Mouse (Mus musculus) olfactory bulb, adult 2 months (tissue): ENCODE results near the gene Frmd6. TPM values are rescaled to one million over a fixed set of nuclear protein-coding genes. Genes with fewer than 3 reads are reported as not detected.

ENCODE experiments used
- H3K27ac ChIP-seq: fragments of 200-500 bp; 2 replicates; pipeline ENCODE4 v1.5.1; 2012; ENCODE audit warnings: low read depth, low read length; ENCODE audit not compliant: insufficient read depth
- H3K4me1 ChIP-seq: fragments of 200-500 bp; 2 replicates; pipeline ENCODE4 v1.6.1; 2012; ENCODE audit warnings: low read length; ENCODE audit not compliant: control insufficient read depth, insufficient read depth
- H3K4me3 ChIP-seq: fragments of 200-500 bp; 2 replicates; pipeline ENCODE4 v1.5.1; 2012; ENCODE audit warnings: mild to moderate bottlenecking, low read depth, low read length, moderate library complexity; ENCODE audit not compliant: insufficient read depth
- CTCF ChIP-seq: fragments of 200-500 bp; IDR thresholded peaks from 2 replicates; pipeline ENCODE4 v1.5.1; 2012; ENCODE audit warnings: low read depth, mild to moderate bottlenecking, low read length, moderate library complexity; ENCODE audit not compliant: insufficient read depth
- POLR2A ChIP-seq: fragments of 200-500 bp; IDR thresholded peaks from 2 replicates; pipeline ENCODE4 v1.6.1; 2012; ENCODE audit warnings: mild to moderate bottlenecking, low read depth, low read length, moderate library complexity; ENCODE audit not compliant: insufficient read depth
- WGBS: fragments of 180-500 bp; shearing (Covaris S2); methylation state at CpG from one replicate; pipeline ENCODE4 v1.1.7; 2018; 5-methylcytosine and 5-hydroxymethylcytosine counted together
- polyA plus RNA-seq: library from polyadenylated mRNA; stranded (reverse); fragments of >200 nt; gene quantifications from 2 replicates; pipeline ENCODE4 v1.2.4, GENCODE M21; 2012; ENCODE audit warnings: low replicate concordance; ENCODE audit not compliant: missing spikeins, insufficient read depth, insufficient read length

Gene Frmd6
- polyA plus RNA-seq, 1 experiment, result not detected

GRCm38 (mm10) chr12:70904471-70904870 is 79.2 kb downstream of the Frmd6 start:
- Histone ChIP-seq H3K4me1 (peaks cover 2% of the 10 kb centered on the region; the same call in 1 of the 2 replicates), H3K4me3 (no peak overlapping the region), H3K27ac (no peak overlapping the region)
- TF ChIP-seq POLR2A (no peak), CTCF (no peak)
- WGBS, result 93% methylated on average over 10 of the region's 10 CpGs

- TF ChIP-seq POLR2A (no peak), CTCF (no peak)
- no peak overlapping the region for H3K4me3 ChIP-seq
- WGBS, result 72% methylated on average over 9 of the region's 9 CpGs
- H3K4me1 ChIP-seq, result peaks cover 5% of the 10 kb centered on the region; the same call in 1 of the 2 replicates
- no peak overlapping the region for H3K27ac ChIP-seq
Observed at GRCm38 (mm10) chr12:70906867-70907266, 81.6 kb downstream of the Frmd6 start.

DNA sequence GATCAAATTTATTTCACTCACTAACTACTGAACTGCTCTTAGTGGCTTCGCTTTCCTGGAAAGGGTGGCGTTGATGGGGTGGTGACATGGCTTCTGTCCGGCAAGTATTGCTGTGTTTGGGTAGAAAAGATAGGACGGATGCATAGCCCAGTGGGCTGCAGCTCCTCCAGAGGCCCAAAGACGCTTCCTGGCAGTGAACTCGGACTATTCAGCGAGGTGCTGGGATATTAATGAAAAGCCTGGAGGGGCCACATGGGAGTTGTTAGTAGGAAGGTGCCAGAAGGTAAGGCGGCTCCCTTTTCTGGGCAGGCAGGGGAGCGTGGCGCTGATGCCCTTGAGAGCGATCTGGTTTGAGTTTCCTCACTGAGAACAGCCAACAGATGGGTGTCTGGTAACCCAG is 82.3 kb downstream of the Frmd6 start:
- no peak overlapping the region for H3K27ac ChIP-seq
- WGBS, result 92% methylated on average over 11 of the region's 11 CpGs
- TF ChIP-seq POLR2A, result no peak
- no peak for TF ChIP-seq CTCF
- peaks cover 5% of the 10 kb centered on the region; the same call in 1 of the 2 replicates for H3K4me1 ChIP-seq
- no peak overlapping the region for H3K4me3 ChIP-seq

GRCm38 (mm10) chr12:70908076-70908475 is 82.8 kb downstream of the Frmd6 start:
- Histone ChIP-seq H3K4me1 (peaks cover 5% of the 10 kb centered on the region; the same call in 1 of the 2 replicates), H3K4me3 (no peak overlapping the region), H3K27ac (no peak overlapping the region)
- 81% methylated on average over 4 of the region's 4 CpGs for WGBS
- TF ChIP-seq POLR2A, result no peak
- TF ChIP-seq CTCF, result no peak

DNA sequence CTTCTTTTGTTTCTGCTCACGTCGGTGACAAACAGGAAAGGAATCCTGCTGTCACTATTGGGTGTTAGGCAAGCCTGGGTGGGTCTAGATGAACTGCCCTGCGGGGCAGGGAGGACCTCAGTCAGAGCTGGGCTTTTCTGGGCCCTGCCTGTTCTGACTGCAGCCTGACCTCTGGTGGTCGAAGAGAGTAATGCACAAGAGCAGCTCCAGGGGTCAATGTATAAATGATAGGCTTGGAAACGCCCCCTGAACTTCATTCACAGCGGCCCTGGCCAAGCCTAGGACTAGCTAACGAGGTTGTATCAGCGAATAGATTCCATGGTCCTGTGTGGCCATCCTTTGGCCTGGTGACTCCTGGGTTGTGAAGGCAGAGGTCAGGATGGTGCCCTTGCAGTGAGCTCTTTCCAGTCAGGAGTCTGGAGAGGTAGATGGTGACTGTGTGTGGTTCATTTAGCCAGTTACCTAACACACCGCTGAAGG is 85.0 kb downstream of the Frmd6 start:
- WGBS, result 14% methylated on average over 9 of the region's 9 CpGs
- TF ChIP-seq CTCF, result peak; percentile 86
- TF ChIP-seq POLR2A, result no peak
- no peak overlapping the region for H3K27ac ChIP-seq

DNA sequence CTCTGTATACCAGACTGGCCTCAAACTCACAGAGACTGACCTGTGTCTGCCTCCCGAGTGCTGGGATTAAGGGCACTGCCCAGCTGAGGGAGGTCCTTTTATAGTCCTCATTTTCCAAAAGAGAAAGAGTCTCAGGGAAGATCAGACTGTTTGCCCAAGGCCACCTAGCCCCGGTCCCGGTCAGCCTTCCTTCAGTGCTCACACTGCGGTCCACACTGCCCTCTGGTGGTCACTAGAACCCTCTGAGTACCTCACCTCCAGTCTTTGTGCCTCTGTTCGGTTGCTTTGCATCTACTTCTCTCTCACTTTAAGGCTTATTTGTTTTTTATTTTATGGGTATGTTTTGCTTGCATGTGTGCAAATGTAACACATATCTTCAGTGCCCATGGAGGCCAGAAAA is 85.7 kb downstream of the Frmd6 start:
- no peak overlapping the region for H3K27ac ChIP-seq
- WGBS, result 3% methylated on average over 5 of the region's 5 CpGs
- H3K4me1 ChIP-seq, result peaks cover 5% of the 10 kb centered on the region; the same call in 1 of the 2 replicates
- TF ChIP-seq CTCF (peak; percentile 85), POLR2A (no peak)
- H3K4me3 ChIP-seq, result no peak overlapping the region

More for the DNA sequence above, 85.0 kb downstream of the Frmd6 start:
- Histone ChIP-seq H3K4me1 (peaks cover 5% of the 10 kb centered on the region; the same call in 1 of the 2 replicates), H3K4me3 (no peak overlapping the region)

- Histone ChIP-seq H3K4me1 (peaks cover 3% of the 10 kb centered on the region; the same call in 1 of the 2 replicates), H3K4me3 (no peak overlapping the region), H3K27ac (no peak overlapping the region)
- WGBS, result 78% methylated on average over 17 of the region's 17 CpGs
- no peak for TF ChIP-seq CTCF
- TF ChIP-seq POLR2A, result no peak
Observed at GRCm38 (mm10) chr12:70911676-70912379, 86.5 kb downstream of the Frmd6 start.

- WGBS, result 45% methylated on average over 3 of the region's 3 CpGs
Observed at GRCm38 (mm10) chr12:70913429-70913828, 88.1 kb downstream of the Frmd6 start.

DNA sequence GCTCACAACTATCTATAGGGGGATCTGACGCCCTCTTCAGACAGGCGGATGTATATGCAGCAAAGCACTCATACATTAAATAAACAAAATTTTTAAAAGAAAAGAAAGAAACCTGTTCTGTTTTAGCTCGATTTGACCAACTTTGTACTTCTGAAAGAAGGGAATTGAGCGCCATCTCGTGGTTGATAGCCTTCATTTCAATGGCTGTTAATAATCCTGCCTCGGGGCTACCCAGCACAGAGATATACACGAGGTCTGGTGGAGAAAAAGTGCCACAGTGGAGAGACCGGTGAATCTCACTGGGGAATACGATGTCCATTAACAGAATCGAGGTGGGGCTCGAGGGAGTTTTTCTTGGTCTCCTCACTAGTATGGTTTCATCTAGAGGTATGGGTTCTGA is 89.1 kb downstream of the Frmd6 start:
- no peak for TF ChIP-seq POLR2A
- no peak for TF ChIP-seq CTCF
- whole genome bisulfite sequencing, result 43% methylated on average over 11 of the region's 11 CpGs
- Histone ChIP-seq H3K4me1 (0 out of 2 replicates have a peak, but pooled peaks cover 2% of the 10 kb centered on the region), H3K4me3 (no peak overlapping the region), H3K27ac (no peak overlapping the region)

More at GRCm38 (mm10) chr12:70913429-70913828, 88.1 kb downstream of the Frmd6 start:
- no peak overlapping the region for H3K4me3 ChIP-seq
- TF ChIP-seq CTCF, result 0 out of 2 replicates have a peak, but pooled peaks have one; percentile 24
- no peak for TF ChIP-seq POLR2A
- no peak overlapping the region for H3K27ac ChIP-seq
- 0 out of 2 replicates have a peak, but pooled peaks cover 2% of the 10 kb centered on the region for H3K4me1 ChIP-seq
